8 mouse cellular contexts compared by ENCODE assay signal in genomic region chr19:32186594-32187092, GRCm38 (mm10).
A peak's percentile ranks its signal among the peaks of the same experiment; 100 is the strongest.
DNase-seq lines count a peak whose midpoint lies in the region.

No protein-coding gene starts in this region.

- DNase-seq in 416B (ENCODE audit: low read depth) (peak; percentile 88), adipocyte (ENCODE audit: low spot score) (no peak)
- peak; percentile 88 for DNase-seq in T-cell, adult 2 months (ENCODE audit: low spot score)
- DNase-seq in kidney, adult 18-20 months = peak; percentile 56
- DNase-seq in lung, postnatal 10 days = peak; percentile 63
- DNase-seq in cerebellum, postnatal 25 days = no peak
- DNase-seq in yolk sac, embryonic 10.5 days (ENCODE audit: low spot score) = no peak
- DNase-seq in embryo, embryonic 10.5 days (ENCODE audit: low spot score) = no peak

Comparison
In these comparisons a context has a peak if more than half of its experiments do, and no peak if none do; other contexts are left out.
1. DNase-seq: peak in 416B (single experiment), T-cell, adult 2 months (single experiment), kidney, adult 18-20 months (single experiment) and lung, postnatal 10 days (single experiment); none in cerebellum, postnatal 25 days (0 of 2), adipocyte (single experiment), yolk sac, embryonic 10.5 days (single experiment) and embryo, embryonic 10.5 days (single experiment).